Mouse (Mus musculus): Measurements from ENCODE around the gene Gm45140.

Gm45140 gene

GRCm38 (mm10) chr6:87835695-87836094 lies at the start of gene Gm45140:
Gene Gm45140, minus strand, starts transcription at chr6:87835795.
- DNase-seq (ENCODE audit: low read depth in 1 of 2, low spot score in 2 of 2) = no peak

- DNase-seq (ENCODE audit: low read depth in 1 of 2, low spot score in 2 of 2) = peak; percentile 37 to 39
Observed at GRCm38 (mm10) chr6:87882816-87883215, 47.2 kb upstream of the Gm45140 start.

GRCm38 (mm10) chr6:87882221-87882620 lies 46.6 kb upstream of the Gm45140 start:
- DNase-seq (ENCODE audit: low read depth in 1 of 2, low spot score in 2 of 2) = no peak

- no peak for DNase-seq (ENCODE audit: low read depth in 1 of 2, low spot score in 2 of 2)
Observed at GRCm38 (mm10) chr6:87879628-87880027, 44.0 kb upstream of the Gm45140 start.

GRCm38 (mm10) chr6:87879010-87879409 lies 43.4 kb upstream of the Gm45140 start:
- DNase-seq (ENCODE audit: low read depth in 1 of 2, low spot score in 2 of 2) = no peak

GRCm38 (mm10) chr6:87876068-87876643 lies 40.6 kb upstream of the Gm45140 start:
- DNase-seq (ENCODE audit: low read depth in 1 of 2, low spot score in 2 of 2) = no peak

GRCm38 (mm10) chr6:87875562-87875961 lies 40.0 kb upstream of the Gm45140 start:
- no peak for DNase-seq (ENCODE audit: low read depth in 1 of 2, low spot score in 2 of 2)

GRCm38 (mm10) chr6:87875083-87875482 lies 39.5 kb upstream of the Gm45140 start:
- DNase-seq (ENCODE audit: low read depth in 1 of 2, low spot score in 2 of 2) = no peak

GRCm38 (mm10) chr6:87873963-87874362 lies 38.4 kb upstream of the Gm45140 start:
- no peak for DNase-seq (ENCODE audit: low read depth in 1 of 2, low spot score in 2 of 2)

GRCm38 (mm10) chr6:87873104-87873503 lies 37.5 kb upstream of the Gm45140 start:
- no peak for DNase-seq (ENCODE audit: low read depth in 1 of 2, low spot score in 2 of 2)

GRCm38 (mm10) chr6:87871240-87871639 lies 35.6 kb upstream of the Gm45140 start:
- DNase-seq (ENCODE audit: low read depth in 1 of 2, low spot score in 2 of 2) = no peak

GRCm38 (mm10) chr6:87870440-87870839 lies 34.8 kb upstream of the Gm45140 start:
- no peak for DNase-seq (ENCODE audit: low read depth in 1 of 2, low spot score in 2 of 2)

GRCm38 (mm10) chr6:87868871-87869506 lies 33.4 kb upstream of the Gm45140 start:
- DNase-seq (ENCODE audit: low read depth in 1 of 2, low spot score in 2 of 2) = no peak

- DNase-seq (ENCODE audit: low read depth in 1 of 2, low spot score in 2 of 2) = no peak
Observed at GRCm38 (mm10) chr6:87867256-87867655, 31.7 kb upstream of the Gm45140 start.

GRCm38 (mm10) chr6:87866211-87866610 lies 30.6 kb upstream of the Gm45140 start:
- DNase-seq (ENCODE audit: low read depth in 1 of 2, low spot score in 2 of 2) = no peak

GRCm38 (mm10) chr6:87857071-87857470 lies 21.5 kb upstream of the Gm45140 start:
- DNase-seq (ENCODE audit: low read depth in 1 of 2, low spot score in 2 of 2) = no peak

- no peak for DNase-seq (ENCODE audit: low read depth in 1 of 2, low spot score in 2 of 2)
Observed at GRCm38 (mm10) chr6:87853446-87853845, 17.9 kb upstream of the Gm45140 start.

GRCm38 (mm10) chr6:87851871-87852270 lies 16.3 kb upstream of the Gm45140 start:
- no peak for DNase-seq (ENCODE audit: low read depth in 1 of 2, low spot score in 2 of 2)

- DNase-seq (ENCODE audit: low read depth in 1 of 2, low spot score in 2 of 2) = peak; percentile 80 to 88
Observed at GRCm38 (mm10) chr6:87850900-87851614, 15.5 kb upstream of the Gm45140 start, which contains the start of gene Cnbp. Gene Cnbp, minus strand, starts transcription at chr6:87851106.

GRCm38 (mm10) chr6:87850155-87850899 lies 14.7 kb upstream of the Gm45140 start:
- DNase-seq (ENCODE audit: low read depth in 1 of 2, low spot score in 2 of 2) = no peak

- no peak for DNase-seq (ENCODE audit: low read depth in 1 of 2, low spot score in 2 of 2)
Observed at GRCm38 (mm10) chr6:87849780-87850154, 14.2 kb upstream of the Gm45140 start.

GRCm38 (mm10) chr6:87846813-87847212 lies 11.2 kb upstream of the Gm45140 start:
- no peak for DNase-seq (ENCODE audit: low read depth in 1 of 2, low spot score in 2 of 2)

Data from monocyte, adult 2 months (primary cell).